Mouse (Mus musculus): ENCODE data around the gene Vmn1r1.

The Vmn1r1 gene

DNA sequence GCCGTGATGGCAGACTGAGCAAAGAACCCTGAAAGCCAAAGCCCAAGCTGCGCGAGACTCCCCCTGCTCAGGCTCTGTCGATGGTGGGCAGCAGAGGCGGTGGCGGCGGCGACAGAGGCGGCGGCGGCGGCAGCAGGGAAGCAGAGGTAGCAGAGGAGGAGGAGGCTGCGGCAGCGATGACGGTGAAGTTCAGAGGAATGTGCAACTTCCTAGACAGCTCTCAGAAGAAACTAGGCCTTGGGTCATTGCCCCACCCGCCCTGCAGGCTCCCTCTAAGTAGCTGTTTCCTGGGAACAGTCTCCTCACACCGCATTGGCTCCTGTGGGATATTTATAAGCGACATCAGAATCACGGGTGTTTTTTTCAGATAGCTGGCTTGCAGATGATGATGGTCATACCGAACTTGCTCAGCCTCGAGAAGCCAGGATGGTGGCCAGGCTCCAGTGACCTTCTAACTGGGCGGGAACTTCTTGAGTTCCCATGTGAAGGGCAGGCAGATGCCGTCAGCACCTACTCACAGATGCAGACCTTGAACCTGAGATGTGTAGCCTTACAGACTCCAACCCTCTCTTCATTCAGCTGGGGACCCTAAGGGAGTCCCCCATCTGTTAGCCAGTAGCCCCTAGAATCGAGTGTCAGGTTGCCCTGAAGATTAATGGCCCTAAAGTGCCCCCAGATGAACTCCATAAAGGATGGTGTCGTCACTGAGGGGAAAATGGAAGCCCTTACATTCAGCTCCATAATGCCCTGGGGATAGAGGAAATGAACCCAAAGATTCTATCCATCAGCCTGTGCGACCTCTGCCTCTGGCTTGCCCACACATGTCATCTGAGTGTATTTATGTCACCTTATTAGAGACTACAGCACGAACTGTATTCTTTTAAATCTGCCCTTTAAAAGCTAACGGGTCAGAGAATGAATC is 26.8 kb downstream of the Vmn1r1 start:
- DNase-seq: no peak

DNA sequence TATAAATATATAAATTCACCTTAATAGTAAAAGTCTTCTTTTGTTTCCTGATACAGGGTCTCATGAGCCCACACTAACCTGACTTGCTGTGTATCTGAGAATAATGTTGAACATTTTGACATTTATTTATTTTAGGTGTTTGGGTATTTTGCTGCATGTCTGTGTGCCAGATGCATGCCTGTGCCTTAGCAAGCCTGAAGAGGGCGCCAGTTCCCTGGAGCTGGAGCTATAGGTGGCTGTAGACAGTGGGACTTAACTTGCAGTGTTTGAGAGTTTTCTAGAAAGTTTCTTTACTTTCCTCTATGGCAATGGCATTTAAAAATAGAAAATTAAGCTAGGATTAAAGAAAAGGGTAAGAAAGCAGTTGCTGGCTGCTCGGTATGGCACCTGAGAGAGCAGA is 33.5 kb downstream of the Vmn1r1 start:
- DNase-seq: peak; percentile 40

- DNase-seq: peak; percentile 86
Observed at GRCm38 (mm10) chr1:182124924-182125368, 39.3 kb downstream of the Vmn1r1 start.

GRCm38 (mm10) chr1:182124506-182124905 is 39.8 kb downstream of the Vmn1r1 start, which contains the start of gene Srp9:
Gene Srp9 (plus strand): TSS chr1:182124737.
- peak; percentile 98 for DNase-seq

DNA sequence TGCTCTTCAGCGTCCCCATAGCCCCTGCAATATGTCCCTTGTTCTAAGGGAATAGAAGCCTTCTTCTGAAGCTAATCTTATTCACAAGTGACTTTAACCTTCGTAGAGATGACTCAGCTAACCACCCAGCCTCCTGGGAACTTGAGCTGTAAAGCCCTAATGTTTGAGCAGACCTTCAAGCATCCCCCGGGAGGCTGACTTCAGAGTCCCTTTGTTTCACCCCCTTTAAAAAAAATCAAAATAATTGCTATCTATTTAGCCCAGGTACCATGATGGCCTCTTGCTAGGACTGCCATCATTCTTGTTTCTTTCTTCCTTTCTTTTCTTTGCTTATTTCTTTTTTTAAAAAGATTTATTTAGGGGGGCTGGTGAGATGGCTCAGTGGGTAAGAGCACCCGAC is 41.9 kb downstream of the Vmn1r1 start:
- no peak for DNase-seq

- DNase-seq: no peak
Observed at GRCm38 (mm10) chr1:182115651-182116408, 48.5 kb downstream of the Vmn1r1 start.

GRCm38 (mm10) chr1:182115197-182115596 is 49.1 kb downstream of the Vmn1r1 start:
- peak; percentile 55 for DNase-seq

- no peak for DNase-seq
Observed at GRCm38 (mm10) chr1:182113587-182114500, 50.4 kb downstream of the Vmn1r1 start.

GRCm38 (mm10) chr1:182113131-182113530 is 51.2 kb downstream of the Vmn1r1 start:
- DNase-seq: no peak

GRCm38 (mm10) chr1:182112385-182112784 is 51.9 kb downstream of the Vmn1r1 start:
- DNase-seq: no peak

- DNase-seq: no peak
Observed at GRCm38 (mm10) chr1:182111386-182112317, 52.6 kb downstream of the Vmn1r1 start.

GRCm38 (mm10) chr1:182110708-182111385 is 53.4 kb downstream of the Vmn1r1 start:
- no peak for DNase-seq

DNA sequence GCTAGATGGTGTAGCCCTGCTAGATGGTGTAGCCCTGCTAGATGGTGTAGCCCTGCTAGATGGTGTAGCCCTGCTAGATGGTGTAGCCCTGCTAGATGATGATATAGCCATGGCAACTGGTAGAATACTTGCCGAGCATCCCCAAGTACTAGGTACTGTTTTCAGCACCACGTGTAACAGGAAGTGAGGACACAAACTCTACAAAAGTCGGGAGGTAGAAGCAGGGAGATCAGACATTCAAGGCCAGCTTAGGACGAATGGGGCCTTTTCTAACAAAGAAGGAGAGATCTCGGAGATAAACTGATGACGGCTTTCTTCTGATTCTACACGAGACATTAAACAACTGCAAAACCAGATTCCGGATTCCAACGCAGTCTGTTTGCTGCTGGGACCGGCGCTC is 54.1 kb downstream of the Vmn1r1 start:
- DNase-seq: no peak

DNA sequence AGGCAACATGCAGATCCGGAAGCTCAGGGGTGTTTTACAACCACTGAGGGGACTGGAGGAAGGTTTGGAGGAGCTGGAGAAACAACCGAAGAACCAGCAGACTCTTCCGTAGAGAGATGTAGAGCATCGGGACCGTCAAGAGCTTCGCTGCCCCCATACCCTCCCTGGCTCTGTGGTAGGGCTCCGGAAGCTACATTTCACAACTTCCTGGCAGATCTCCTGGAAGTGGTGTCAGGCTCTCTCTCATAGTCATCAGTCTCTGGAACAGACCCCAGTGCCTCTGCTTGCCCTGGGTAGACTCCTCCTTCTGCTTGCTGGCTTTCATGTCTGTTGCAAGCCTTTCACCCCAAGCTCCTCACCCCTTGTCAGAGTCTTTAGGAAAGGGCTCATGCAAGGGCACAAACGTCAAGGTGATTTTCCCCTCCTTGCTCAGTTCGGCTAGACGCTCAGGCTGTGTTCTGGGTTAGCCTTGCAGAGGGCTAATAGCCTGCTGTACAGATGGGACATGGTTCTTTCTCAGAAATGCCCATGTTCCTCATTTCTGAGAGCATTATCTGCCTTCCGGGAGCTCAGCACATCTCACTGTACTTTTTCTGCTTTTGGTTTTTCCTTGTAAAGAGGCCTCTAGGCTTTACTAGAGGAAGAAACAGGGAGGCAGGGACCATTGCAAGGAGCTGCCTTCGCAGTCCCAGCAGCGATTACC is 55.7 kb downstream of the Vmn1r1 start:
- peak; percentile 22 for DNase-seq

DNA sequence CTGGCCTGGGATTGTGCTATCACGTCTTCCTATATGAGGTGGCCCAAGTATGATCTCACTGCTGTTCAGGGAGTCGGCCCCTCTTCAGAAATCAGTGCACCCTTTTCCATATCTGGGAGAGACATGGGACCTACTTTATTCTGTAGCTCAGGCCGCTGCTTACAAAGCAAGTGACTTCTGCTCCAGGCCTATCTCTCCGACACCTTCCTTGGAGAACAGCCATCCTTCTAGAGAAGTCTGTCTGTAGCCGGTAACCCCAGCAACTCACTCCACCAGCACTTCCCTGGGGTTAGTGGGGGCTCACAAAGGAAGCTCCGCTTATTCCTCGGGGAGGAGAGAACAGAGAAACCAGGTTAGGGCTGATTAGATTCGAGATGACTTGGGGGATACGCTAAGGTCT is 57.0 kb downstream of the Vmn1r1 start:
- DNase-seq: no peak

- no peak for DNase-seq
Observed at GRCm38 (mm10) chr1:182105023-182105422, 59.3 kb downstream of the Vmn1r1 start.
